Mouse (Mus musculus): Measurements from ENCODE around the gene C1ra. TPM values are rescaled to one million over a fixed set of nuclear protein-coding genes. Genes with fewer than 3 reads are reported as not detected.
"Not testable (repeated sequence)": the region's sequence is repeated elsewhere in the genome, so short reads cannot be mapped to it uniquely, and the experiment has no call there.

C1ra gene
- polyA plus RNA-seq, 1 experiment from 2014 or later = 0.23 TPM

DNA sequence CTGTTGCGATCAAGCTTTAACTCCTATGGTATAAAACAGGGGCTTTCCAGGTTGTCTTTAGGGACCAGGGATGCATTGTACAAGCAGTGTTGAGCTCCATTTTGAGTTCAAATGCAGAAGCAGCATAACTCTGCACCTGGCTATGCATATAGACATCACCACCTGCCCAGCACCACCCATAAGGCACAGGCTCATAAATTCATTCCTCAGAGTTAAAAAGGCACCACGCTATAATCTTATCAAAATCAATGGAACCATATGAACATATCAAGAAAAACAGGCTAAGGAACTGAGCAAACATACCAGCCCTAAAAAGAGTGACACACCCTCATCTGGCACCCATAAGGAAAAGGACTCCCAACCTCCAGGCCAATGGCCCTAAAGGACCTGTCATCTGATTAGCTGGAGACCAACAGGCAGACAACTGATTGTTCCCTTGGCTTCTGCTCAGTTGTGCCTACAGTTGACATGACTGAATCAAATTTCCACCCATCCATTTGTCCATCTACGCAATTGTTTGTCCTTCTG, 36.9 kb downstream of the C1ra start:
- H3K36me3 ChIP-seq (ENCODE audit: control insufficient read depth, insufficient read depth, low read length) = no peaks in the 10 kb centered on the region
- no peaks in the 10 kb centered on the region for H3K27me3 ChIP-seq (replicated peaks; ENCODE audit: control insufficient read depth, insufficient read depth, low read length)
- H3K4me3 ChIP-seq (ENCODE audit: low read length) = no peak overlapping the region
- no peaks in the 10 kb centered on the region for H3K4me1 ChIP-seq (ENCODE audit: control insufficient read depth, insufficient read depth, low read depth, low read length)
- H3K27ac ChIP-seq (ENCODE audit: low read depth, low read length) = no peak overlapping the region
- no peak overlapping the region for H3K4me2 ChIP-seq (ENCODE audit: low read length)
- H3K9ac ChIP-seq (ENCODE audit: low read depth, low read length) = no peak overlapping the region
- H3K9me3 ChIP-seq (ENCODE audit: control insufficient read depth, low read length) = peaks cover 7% of the 10 kb centered on the region
- 87% methylated on average over 3 of the region's 3 CpGs for WGBS
- ATAC-seq = no peak

DNA sequence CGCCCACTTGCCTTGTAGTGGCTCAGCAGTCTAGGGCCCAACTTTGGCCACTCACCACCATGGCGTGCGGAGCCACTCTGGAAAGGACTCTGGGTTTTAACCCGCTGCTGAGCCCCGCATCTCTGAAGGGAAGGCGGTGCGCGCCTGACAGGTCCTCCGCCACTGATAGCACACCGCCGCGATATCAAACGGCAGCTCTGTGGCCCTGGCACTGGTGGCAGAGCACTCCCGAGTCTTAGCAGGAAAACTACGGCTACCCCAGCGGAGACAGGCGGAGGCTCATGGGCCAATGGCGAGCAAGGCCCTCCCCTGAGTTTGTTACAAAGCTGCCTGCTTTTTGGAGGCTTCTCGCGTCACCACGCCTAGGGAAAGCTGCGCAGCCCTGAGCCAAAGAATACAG, 40.6 kb downstream of the C1ra start:
- ATAC-seq = no peak
- 73% methylated on average over 22 of the region's 22 CpGs for WGBS
- no peak overlapping the region for H3K9ac ChIP-seq (ENCODE audit: low read depth, low read length)
- H3K27ac ChIP-seq (ENCODE audit: low read depth, low read length) = no peak overlapping the region
- no peaks in the 10 kb centered on the region for H3K4me1 ChIP-seq (ENCODE audit: control insufficient read depth, insufficient read depth, low read depth, low read length)
- no peaks in the 10 kb centered on the region for H3K36me3 ChIP-seq (ENCODE audit: control insufficient read depth, insufficient read depth, low read length)
- H3K4me3 ChIP-seq (ENCODE audit: low read length) = no peak overlapping the region
- no peak overlapping the region for H3K4me2 ChIP-seq (ENCODE audit: low read length)
- H3K27me3 ChIP-seq (replicated peaks; ENCODE audit: control insufficient read depth, insufficient read depth, low read length) = no peaks in the 10 kb centered on the region
- peaks cover 7% of the 10 kb centered on the region for H3K9me3 ChIP-seq (ENCODE audit: control insufficient read depth, low read length)

GRCm38 (mm10) chr6:124555956-124556355, 43.8 kb downstream of the C1ra start:
- H3K4me3 ChIP-seq (ENCODE audit: low read length); H3K4me2 ChIP-seq (ENCODE audit: low read length); H3K9me3 ChIP-seq (ENCODE audit: control insufficient read depth, low read length); H3K36me3 ChIP-seq (ENCODE audit: control insufficient read depth, insufficient read depth, low read length); ATAC-seq; H3K27me3 ChIP-seq (replicated peaks; ENCODE audit: control insufficient read depth, insufficient read depth, low read length); H3K4me1 ChIP-seq (ENCODE audit: control insufficient read depth, insufficient read depth, low read depth, low read length); H3K27ac ChIP-seq (ENCODE audit: low read depth, low read length); H3K9ac ChIP-seq (ENCODE audit: low read depth, low read length): not testable (repeated sequence)
- WGBS = 82% methylated on average over 2 of the region's 2 CpGs

DNA sequence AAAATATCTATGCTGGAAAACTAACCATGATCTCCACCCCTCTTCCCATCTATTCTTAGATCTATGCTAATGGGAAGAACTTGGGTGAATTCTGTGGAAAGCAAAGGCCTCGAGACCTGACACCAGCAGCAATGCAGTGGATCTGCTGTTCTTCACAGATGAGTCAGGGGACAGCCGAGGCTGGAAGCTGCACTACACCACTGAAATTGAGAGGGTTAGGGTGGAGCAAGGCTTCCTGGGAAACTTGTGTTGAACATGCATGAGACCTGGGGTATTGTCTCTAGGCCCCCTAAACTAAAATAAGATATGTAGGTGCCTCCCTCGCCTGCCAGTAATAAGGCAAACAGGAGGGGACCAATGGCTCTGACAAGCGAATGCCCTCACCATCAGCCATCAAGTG, 49.0 kb downstream of the C1ra start:
- 85% methylated on average over 4 of the region's 4 CpGs for WGBS
- H3K4me3 ChIP-seq (ENCODE audit: low read length); H3K36me3 ChIP-seq (ENCODE audit: control insufficient read depth, insufficient read depth, low read length); H3K4me1 ChIP-seq (ENCODE audit: control insufficient read depth, insufficient read depth, low read depth, low read length); H3K27ac ChIP-seq (ENCODE audit: low read depth, low read length); H3K9me3 ChIP-seq (ENCODE audit: control insufficient read depth, low read length); ATAC-seq; H3K4me2 ChIP-seq (ENCODE audit: low read length); H3K27me3 ChIP-seq (replicated peaks; ENCODE audit: control insufficient read depth, insufficient read depth, low read length); H3K9ac ChIP-seq (ENCODE audit: low read depth, low read length): not testable (repeated sequence)

DNA sequence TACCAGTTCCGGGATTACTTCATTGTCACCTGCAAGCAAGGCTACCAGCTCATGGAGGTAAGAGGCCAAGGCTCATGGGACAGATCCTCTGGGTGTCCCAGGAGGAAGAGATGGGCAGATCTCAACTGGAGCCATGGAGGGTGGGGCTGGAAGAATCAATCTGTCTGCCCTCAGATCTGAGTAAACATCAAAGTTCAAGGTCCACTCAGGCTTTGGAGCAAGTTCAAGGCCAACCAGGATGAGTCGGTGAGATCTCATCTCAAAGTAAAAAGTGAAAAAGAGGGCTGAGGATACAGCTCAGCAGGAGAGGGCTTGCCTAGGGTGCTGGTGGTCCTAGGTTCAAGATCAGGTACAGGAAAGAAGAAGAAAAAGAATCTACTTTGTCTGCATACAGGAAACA, 49.4 kb downstream of the C1ra start:
- H3K9me3 ChIP-seq (ENCODE audit: control insufficient read depth, low read length); H3K9ac ChIP-seq (ENCODE audit: low read depth, low read length); ATAC-seq; H3K27ac ChIP-seq (ENCODE audit: low read depth, low read length); H3K4me1 ChIP-seq (ENCODE audit: control insufficient read depth, insufficient read depth, low read depth, low read length); H3K36me3 ChIP-seq (ENCODE audit: control insufficient read depth, insufficient read depth, low read length); H3K4me3 ChIP-seq (ENCODE audit: low read length); H3K27me3 ChIP-seq (replicated peaks; ENCODE audit: control insufficient read depth, insufficient read depth, low read length); H3K4me2 ChIP-seq (ENCODE audit: low read length): not testable (repeated sequence)
- WGBS = 96% methylated on average over 1 of the region's 2 CpGs

GRCm38 (mm10) chr6:124570026-124570425, 57.8 kb downstream of the C1ra start, which contains the start of gene C1rb:
C1rb (plus strand) TSS chr6:124570294.
- no peaks in the 10 kb centered on the region for H3K27me3 ChIP-seq (replicated peaks; ENCODE audit: control insufficient read depth, insufficient read depth, low read length)
- no peaks in the 10 kb centered on the region for H3K4me1 ChIP-seq (ENCODE audit: control insufficient read depth, insufficient read depth, low read depth, low read length)
- H3K27ac ChIP-seq (ENCODE audit: low read depth, low read length) = no peak within 1 kb of the TSS
- ATAC-seq = no peak
- H3K4me3 ChIP-seq (ENCODE audit: low read length) = no peak within 1 kb of the TSS
- H3K4me2 ChIP-seq (ENCODE audit: low read length) = peak within 1 kb of the TSS; percentile 6; the same call in 1 of the 2 replicates
- H3K36me3 ChIP-seq (ENCODE audit: control insufficient read depth, insufficient read depth, low read length) = no peaks in the 10 kb centered on the region
- no peak within 1 kb of the TSS for H3K9ac ChIP-seq (ENCODE audit: low read depth, low read length)
- 7% methylated on average over 8 of the region's 8 CpGs for WGBS
- no peaks in the 10 kb centered on the region for H3K9me3 ChIP-seq (ENCODE audit: control insufficient read depth, low read length)

Other genes with a start within 250 kb of the C1ra start
- gene Cd163, start 207.7 kb upstream of the C1ra start, polyA plus RNA-seq (2015; fragmentation: Nextera tagmentation; extraction: Ambion mirVana) = 1.1 and 1.3 TPM in 2 replicates
- 64.4 and 67.0 TPM in 2 replicates for gene Pex5, start 97.3 kb upstream of the C1ra start, polyA plus RNA-seq (2015; fragmentation: Nextera tagmentation; extraction: Ambion mirVana)
- gene Clstn3, start 47.6 kb upstream of the C1ra start, polyA plus RNA-seq (2015; fragmentation: Nextera tagmentation; extraction: Ambion mirVana) = 174 and 180 TPM in 2 replicates
- 0.26 and 0.39 TPM in 2 replicates for gene C1rl, start 19.3 kb upstream of the C1ra start, polyA plus RNA-seq (2015; fragmentation: Nextera tagmentation; extraction: Ambion mirVana)
- 0.49 and 1.3 TPM in 2 replicates for gene C1s1, start 30.0 kb downstream of the C1ra start, polyA plus RNA-seq (2015; fragmentation: Nextera tagmentation; extraction: Ambion mirVana)
- gene C1rb, start 57.9 kb downstream of the C1ra start, polyA plus RNA-seq (2015; fragmentation: Nextera tagmentation; extraction: Ambion mirVana) = 0.09 TPM in 1 of 2 replicates, not detected in the other
- gene C1s2, start 123.7 kb downstream of the C1ra start, polyA plus RNA-seq (2015; fragmentation: Nextera tagmentation; extraction: Ambion mirVana) = 0.10 TPM in 1 of 2 replicates, not detected in the other
- gene Lpcat3, start 150.6 kb downstream of the C1ra start, polyA plus RNA-seq (2015; fragmentation: Nextera tagmentation; extraction: Ambion mirVana) = 51.1 and 53.7 TPM in 2 replicates
- gene Emg1, start 199.8 kb downstream of the C1ra start, polyA plus RNA-seq (2015; fragmentation: Nextera tagmentation; extraction: Ambion mirVana) = 104 and 108 TPM in 2 replicates
- gene Phb2, start 199.9 kb downstream of the C1ra start, polyA plus RNA-seq (2015; fragmentation: Nextera tagmentation; extraction: Ambion mirVana) = 249 and 250 TPM in 2 replicates
- gene Ptpn6, start 226.3 kb downstream of the C1ra start, polyA plus RNA-seq (2015; fragmentation: Nextera tagmentation; extraction: Ambion mirVana) = 4.8 and 4.9 TPM in 2 replicates
- gene Grcc10, start 229.0 kb downstream of the C1ra start, polyA plus RNA-seq (2015; fragmentation: Nextera tagmentation; extraction: Ambion mirVana) = 587 and 645 TPM in 2 replicates
- not detected in 2 replicates for gene Gm45234, start 243.6 kb downstream of the C1ra start, polyA plus RNA-seq (2015; fragmentation: Nextera tagmentation; extraction: Ambion mirVana)
- gene Atn1, start 244.1 kb downstream of the C1ra start, polyA plus RNA-seq (2015; fragmentation: Nextera tagmentation; extraction: Ambion mirVana) = 24.7 and 28.5 TPM in 2 replicates

All from hindbrain, embryonic 16.5 days (tissue).